Mouse (Mus musculus): ENCODE measurements around the gene Bgn. TPM values are rescaled to one million over a fixed set of nuclear protein-coding genes. Genes with fewer than 3 reads are reported as not detected.
A peak's percentile ranks its signal among the peaks of the same experiment; 100 is the strongest.

Gene Bgn
- total RNA-seq (2021): 100 to 1,000 TPM; 213 to 236 TPM
- long read RNA-seq, experiment 1, transcript Bgn-201 (8 exons, 2,419 nt): major isoform, 94 of 122 reads
- long read RNA-seq, experiment 1, partial matches to known transcripts: 24 of 122 reads
- long read RNA-seq, experiment 1, other reads (novel, unspliced or antisense): 4 of 122 reads
- long read RNA-seq, experiment 2, transcript Bgn-201 (8 exons, 2,419 nt): major isoform, 132 of 147 reads
- long read RNA-seq, experiment 2, partial matches to known transcripts: 8 of 147 reads
- long read RNA-seq, experiment 2, other reads (novel, unspliced or antisense): 7 of 147 reads

DNA sequence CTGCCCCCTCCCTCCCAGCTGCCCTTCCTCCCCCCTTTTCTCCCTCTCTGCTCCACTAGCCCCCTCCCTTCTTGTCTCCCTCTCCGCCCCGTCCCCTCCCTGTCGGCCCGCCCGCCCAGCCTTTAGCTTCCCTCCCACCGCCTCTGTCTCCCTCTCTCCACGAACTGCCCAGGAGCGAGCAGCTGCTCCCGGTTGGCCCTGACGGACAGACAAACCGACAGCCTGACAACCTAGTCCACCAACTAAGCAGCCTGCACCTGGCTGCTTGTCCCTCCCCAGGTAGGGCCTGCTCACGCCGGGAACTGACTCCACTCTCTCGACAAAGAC, at the start of gene Bgn:
Gene Bgn (plus strand): TSS at position 119 of the 327 bp plus-strand sequence.
- DNase-seq: peak; percentile 40
- intact Hi-C loops (cut with DNase I; ENCODE audit: low total_unique reads): no loop called here

DNA sequence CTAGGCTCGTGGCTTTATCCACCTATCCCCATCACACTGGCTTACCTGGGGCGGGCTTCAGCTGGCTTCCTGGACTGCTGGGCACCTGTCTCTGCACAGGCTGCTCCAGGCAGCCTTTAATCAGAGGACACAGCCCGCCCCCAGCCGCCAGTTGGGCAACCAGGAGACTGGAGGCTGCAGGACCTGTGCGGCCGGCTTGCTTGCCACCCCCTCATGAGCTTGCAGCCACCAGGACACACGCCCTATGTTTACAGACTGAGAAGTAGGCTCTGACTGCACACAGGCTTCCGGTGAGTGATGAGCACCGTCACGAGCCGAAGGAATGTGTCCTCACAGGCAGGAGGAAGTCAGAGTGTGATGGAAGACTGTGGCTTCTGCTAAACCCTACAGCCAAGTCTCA, 48.1 kb upstream of the Bgn start, which contains the start of gene Trex2:
Gene Trex2 (minus strand): TSS at position 93 of the 400 bp plus-strand sequence.
- DNase-seq: no peak
- intact Hi-C loops (cut with DNase I; ENCODE audit: low total_unique reads): loop anchor here (10.0 kb wide), 1 partner anchor 120 kb away; no protein-coding TSS in a partner anchor

DNA sequence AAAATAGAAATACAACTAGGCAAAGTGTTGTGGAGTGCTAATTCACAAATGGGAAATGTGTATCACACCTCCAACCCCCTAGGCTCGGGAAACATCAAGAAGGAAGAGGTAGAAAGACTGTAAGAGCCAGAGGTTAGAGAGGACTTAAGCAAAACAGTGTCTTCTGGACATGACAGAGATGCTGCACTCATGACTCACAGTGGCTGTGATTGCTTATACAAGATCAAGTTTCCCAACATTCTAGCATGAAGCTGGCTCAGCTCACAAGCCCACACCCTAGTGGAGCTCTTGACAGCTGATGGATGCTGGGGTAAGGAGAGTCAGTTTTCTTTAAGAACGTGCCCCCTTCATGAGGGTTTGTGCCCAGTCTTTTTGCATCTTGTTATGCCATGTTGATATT, 42.0 kb upstream of the Bgn start:
- DNase-seq: no peak
- intact Hi-C loops (cut with DNase I; ENCODE audit: low total_unique reads): no loop called here

DNA sequence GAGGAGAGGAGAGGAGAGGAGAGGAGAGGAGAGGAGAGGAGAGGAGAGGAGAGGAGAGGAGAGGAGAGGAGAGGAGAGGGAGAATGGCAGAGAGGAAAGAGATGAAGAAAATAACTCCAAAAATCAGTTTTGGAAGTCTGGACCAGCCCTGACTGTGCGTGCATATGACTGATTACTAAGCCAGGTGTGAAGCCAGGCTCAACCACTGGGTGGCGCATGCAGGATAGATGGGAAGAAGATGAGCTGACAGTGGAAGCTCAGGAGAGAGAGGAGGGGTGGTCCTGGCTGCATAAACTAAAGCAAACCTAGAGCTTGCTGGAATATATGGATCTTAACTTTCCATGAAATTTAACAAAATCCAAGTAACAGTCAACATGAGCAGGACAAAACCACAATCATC, 31.5 kb upstream of the Bgn start:
- intact Hi-C loops (cut with DNase I; ENCODE audit: low total_unique reads): no loop called here
- peak; percentile 64 for DNase-seq

DNA sequence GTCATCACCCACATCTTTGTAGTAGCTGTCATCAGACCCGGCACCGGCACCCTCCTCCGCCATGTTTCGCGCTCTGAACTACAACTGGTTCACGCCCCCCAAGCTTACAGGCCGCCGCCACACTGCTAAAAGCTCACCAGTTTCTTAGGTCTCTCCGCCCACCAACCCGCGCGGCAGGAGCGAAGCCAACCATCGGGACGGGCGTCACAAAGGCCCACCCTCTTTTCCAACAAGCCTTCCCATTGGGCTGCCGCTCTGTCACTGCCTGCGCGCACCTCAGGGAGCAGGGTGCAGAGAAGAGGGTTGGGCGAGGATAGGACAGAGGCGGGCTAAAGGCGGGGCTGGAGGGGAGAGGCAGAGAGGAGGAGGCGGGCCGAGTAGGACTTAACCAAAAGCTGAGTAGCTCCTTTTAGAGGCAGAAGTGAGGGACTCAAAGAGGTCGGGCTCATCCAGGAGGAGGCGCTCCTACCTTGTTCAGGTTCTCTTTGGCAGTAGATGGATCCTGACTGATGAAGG, 24.5 kb upstream of the Bgn start, which contains the start of gene Haus7:
Gene Haus7 (minus strand): TSS at position 168 of the 516 bp plus-strand sequence.
- intact Hi-C loops (cut with DNase I; ENCODE audit: low total_unique reads): loop anchor here (5.0 kb wide), 1 partner anchor 33 kb away; no protein-coding TSS in a partner anchor
- peak; percentile 92 for DNase-seq

DNA sequence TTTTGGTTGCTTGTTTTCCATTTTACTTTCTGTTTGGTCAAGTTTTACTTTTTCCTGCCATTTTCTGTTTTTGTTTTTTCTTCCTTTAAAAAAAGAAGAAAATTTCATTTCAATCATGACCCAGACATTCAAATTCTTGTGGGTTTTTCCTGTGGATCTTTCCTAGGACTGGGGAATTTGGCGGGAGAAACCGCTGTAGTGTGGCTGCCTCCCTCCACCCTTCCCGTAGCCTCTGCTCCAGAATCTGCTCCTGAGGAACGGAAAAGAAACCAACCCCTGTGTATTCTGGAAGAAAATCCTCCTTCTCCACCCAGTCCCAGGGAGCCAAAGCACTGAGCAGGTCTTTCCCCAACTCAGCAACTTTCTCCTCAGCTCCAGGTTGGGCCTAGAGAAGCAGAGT, 22.6 kb upstream of the Bgn start:
- no peak for DNase-seq
- intact Hi-C loops (cut with DNase I; ENCODE audit: low total_unique reads): no loop called here

DNA sequence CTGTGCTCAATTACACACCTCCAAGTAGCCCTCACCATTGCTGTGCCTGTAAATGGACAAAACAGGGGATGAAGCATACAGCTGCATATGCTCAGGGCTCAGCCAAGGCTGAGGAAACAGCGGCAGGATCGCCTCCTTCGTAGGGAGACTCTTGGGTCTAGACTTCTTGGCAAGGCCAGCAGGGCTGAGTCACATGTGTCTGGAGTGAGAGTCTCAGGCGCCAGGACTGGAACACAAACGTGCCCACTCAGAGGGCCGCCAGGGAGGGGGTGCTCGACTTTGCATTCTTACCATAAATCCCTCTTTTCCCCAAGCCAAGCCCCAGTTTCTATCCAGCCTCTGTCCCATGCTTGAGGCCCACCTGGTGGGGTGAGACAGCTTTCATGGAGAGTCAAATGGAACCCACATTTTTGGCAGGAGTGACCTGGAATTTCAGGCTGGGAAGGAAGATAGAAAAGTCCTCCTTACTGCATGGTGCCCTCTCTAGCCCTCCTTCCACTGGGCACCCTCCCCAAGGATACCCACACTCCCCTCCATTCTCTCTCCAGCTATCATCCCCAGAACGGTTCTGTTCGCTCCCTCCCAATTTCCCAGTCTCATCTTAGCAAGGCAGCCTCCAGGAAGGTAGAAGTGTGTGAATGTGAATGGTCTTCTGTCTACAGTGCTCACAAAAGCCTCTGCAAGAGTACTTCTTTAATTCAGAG, 17.8 kb upstream of the Bgn start:
- intact Hi-C loops (cut with DNase I; ENCODE audit: low total_unique reads): no loop called here
- DNase-seq: peak; percentile 62

DNA sequence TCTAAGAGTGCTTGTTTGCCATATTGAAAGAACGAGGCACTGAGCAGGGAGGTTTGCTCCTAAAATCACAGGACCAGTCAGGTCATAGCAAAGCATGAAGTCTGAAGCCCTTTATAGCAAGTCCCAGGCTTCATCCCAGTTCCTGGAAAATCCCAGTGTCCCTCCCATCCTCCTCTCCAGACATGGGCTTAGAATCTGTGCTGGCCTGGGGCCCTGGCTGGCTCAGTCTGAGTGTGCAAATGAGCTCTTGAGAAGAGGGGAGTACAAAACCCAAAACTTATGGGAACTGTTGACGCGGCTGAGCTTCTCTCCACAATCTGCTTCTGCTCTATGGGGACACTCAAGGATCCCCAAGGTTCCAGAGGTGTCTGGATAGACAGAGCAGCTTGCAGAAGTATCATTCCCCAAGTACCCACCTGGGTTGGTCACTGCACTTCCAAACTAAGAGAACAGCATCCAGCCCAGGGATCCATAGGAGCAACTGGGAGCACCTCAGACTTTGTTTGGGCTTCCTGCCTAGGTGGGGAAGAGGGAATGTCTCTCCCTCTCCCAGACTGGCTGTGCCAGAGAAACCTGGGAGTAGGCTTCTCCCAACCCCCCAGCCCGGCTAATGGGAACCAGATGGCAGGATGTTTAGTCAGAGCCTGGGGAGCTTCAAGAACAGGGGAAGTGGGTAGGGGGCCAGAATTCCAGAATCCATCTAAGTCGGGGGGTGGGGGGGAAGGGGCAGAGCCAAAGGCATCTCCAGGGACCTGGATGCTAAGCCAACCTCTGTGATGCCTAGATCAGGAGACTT, 15.8 kb upstream of the Bgn start:
- DNase-seq: peak; percentile 60
- intact Hi-C loops (cut with DNase I; ENCODE audit: low total_unique reads): no loop called here

DNA sequence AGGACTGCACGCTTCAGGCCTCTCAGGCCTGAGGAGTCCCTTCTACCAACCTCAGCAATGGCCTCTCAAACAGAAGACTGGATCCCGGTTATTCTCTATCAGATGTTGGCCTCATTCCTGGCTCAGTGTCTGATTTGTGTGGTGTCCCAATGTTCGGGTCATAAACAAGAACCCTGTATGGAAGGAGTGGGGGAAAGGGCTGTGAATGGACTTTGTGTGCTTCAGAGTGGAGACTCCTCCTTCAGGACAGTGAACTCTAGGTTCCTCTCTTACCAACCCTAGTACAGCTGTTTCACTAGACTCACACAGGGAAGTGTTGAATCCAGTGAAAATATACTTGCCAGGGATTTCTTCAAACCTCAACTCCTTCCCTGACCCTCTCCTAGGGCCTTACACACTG, 15.1 kb upstream of the Bgn start:
- no peak for DNase-seq
- intact Hi-C loops (cut with DNase I; ENCODE audit: low total_unique reads): no loop called here

DNA sequence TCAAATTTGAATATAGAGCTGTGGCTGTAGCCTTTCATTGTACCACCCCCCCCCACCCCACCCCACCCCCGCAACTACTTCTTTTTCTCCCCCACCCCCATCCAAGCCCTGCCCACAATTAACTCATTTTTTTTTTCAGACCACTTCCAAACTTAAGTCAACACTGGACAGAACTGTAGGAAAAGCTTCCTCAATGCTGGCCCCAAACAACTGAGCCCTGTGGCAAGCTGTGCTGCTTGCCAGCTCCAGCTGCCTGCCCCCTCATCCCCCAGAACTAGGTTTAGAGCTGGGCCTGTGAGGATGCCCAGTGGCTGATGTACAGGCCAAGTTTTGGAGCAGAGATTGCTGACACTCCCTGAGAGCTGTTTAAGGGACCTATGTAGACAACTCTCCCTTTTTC, 14.7 kb upstream of the Bgn start:
- intact Hi-C loops (cut with DNase I; ENCODE audit: low total_unique reads): no loop called here
- DNase-seq: no peak

DNA sequence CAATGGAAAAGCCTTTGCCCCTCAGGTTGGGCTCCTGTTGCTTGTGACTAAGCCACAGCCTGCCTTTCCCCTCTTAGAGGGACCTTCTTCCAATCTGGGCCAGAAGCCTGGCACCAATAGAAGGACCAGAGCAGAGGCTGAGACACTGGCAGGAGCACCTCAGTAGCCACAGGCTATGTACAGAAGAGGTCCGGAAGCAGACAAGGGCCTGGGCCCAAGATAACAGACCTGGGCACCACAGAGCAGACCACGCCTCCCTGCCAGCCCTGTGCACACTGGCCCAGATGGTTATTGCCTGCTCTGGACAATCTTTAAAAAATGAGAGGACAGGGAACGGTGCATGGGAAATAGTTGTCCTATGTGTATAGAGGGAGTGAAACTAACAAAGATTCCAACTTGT, 11.6 kb upstream of the Bgn start:
- DNase-seq: no peak
- intact Hi-C loops (cut with DNase I; ENCODE audit: low total_unique reads): no loop called here

DNA sequence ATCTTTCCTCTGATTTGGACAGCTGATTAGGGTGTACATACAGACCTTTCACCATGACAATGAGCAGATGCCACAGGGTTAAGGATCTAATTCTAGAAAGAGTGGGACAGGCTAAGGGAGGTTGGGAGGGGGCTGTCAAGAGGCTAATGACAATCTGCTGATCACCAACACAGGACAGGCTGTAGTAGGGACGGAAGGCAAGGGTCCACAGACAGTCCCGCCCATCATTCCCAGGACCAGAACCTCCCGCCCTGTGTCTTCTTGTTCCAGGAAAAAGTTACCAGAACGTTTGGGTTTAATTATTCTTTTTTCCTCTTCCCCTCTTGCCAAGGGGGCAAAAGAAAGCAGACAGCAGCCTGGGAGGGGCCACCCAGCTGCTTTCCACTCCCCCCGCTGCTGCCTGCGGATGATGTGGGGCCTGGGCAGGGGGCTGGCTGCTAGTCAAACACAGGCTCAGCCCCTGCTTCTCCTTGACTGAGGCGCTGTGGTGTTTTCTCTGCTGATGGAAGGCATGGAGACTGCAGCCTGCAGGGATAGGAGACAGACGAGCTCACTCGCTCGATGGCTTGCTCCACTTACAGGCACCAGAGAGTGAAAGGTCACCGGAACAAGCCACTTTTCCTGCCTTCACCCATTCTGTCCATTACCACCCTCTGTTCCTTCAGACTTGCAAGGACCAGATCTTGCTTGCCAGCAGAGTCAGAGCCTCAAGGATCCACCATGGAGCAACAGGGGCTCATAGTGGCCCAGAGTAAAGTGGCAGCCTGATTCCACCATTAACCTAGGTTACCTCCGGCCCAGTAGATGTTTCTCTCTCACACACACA, 8.8 kb upstream of the Bgn start:
- intact Hi-C loops (cut with DNase I; ENCODE audit: low total_unique reads): no loop called here
- peak; percentile 49 for DNase-seq

DNA sequence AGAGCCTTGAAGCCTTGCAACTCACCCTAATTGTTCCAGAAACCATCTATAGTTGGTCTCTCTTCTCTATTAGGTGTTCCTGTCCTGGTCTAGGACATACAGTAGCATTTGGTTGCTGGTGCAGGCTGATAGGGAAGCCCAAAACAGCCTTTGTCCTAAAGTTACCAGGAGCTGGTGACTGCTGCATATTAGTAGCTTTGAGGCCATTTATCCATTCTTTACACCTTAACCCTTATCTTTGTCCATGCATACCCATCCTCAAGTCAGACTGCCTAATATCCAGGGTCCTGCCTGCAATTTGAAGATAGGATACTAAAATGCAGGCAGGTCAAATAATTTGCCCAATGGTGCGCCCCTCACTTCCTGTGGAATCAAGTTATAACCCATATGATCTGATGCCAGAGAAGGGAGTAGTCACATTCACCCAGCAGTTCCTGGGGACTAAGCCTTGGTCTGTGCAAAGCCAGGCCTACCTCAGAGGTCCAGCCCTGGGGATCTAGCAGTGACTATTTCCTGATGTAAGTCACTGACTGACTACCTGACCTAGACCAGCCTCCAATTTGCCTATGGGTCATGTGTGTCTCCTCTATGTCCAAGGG, 7.6 kb upstream of the Bgn start:
- no peak for DNase-seq
- intact Hi-C loops (cut with DNase I; ENCODE audit: low total_unique reads): no loop called here

DNA sequence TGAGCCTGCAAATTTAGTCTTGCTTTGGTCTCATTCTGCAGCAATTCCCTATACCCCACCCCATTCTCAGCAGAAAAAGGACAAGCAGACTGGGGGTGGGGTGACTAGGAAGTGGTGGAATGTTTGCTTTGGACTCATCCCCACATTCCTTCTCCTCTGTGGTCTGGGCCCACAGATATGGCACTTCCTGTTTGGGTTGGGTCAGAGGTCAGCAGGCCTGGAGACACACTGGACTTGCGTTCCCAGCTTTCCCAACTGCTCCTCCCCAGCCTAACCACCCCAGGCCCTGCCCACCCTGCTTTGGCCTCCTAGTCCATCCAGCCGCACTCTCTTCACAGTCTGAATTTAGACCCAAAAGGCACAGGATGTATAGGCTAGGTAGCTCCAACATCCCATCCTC, 6.8 kb upstream of the Bgn start:
- DNase-seq: no peak
- intact Hi-C loops (cut with DNase I; ENCODE audit: low total_unique reads): no loop called here

DNA sequence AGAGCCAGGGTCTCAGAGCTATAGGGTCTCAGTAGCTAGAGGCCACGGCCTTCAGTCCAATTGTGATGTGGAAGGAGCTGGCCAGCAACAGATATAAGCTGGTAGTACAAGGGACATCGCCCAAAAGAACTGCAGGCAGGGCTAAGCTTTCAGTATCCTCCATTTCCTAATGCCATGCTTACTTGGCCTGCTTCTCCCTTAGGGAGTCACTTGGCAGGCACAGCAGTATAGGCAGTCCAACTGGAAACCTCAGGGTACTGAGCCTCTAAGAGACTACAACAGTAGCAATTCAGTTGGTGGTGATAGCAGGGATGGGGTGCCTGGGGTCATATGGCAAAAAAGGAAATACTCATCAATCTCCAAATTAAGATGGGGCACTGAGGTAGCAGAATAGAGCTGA, 5.9 kb upstream of the Bgn start:
- no peak for DNase-seq
- intact Hi-C loops (cut with DNase I; ENCODE audit: low total_unique reads): no loop called here

DNA sequence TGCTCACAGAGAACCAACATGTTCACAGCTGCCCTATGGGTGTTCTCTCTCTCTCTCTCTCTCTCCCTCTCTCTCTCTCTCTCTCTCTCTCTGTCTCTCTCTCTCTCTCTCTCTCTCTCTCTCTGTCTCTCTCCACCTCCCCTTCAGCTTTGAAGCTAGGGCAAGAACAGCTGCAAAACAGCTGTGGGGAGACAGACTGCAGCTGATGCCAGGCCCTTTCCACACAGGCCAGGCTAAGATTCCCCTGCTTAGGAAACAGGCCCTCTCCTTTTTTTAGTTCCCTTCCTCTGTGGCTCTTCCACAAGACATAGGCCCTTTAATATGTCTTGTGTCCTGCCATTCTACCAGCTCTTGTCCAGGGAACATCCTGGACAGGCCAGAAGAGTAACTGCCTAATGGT, 3.7 kb upstream of the Bgn start:
- DNase-seq: no peak
- intact Hi-C loops (cut with DNase I; ENCODE audit: low total_unique reads): no loop called here

DNA sequence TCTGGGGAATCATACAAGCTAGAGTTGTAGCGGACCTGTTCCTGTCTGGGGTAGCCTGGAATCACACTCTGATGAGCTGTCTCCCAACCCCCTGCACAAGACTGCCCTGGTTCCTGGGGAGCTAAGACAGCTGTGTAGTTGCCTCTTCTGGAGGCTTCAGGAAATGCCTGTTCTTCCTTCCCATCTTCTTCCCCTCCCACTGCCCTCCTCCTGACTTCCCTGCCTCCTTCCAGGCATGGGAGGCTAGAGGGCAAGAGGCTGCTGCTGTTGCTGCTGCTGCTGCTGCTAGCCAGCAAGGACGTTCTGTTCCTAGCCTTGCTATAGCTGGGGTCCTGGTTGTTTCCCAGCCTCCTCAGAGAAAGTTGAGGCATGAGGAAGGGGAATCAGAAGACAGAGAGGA, 3.1 kb upstream of the Bgn start:
- intact Hi-C loops (cut with DNase I; ENCODE audit: low total_unique reads): no loop called here
- no peak for DNase-seq

DNA sequence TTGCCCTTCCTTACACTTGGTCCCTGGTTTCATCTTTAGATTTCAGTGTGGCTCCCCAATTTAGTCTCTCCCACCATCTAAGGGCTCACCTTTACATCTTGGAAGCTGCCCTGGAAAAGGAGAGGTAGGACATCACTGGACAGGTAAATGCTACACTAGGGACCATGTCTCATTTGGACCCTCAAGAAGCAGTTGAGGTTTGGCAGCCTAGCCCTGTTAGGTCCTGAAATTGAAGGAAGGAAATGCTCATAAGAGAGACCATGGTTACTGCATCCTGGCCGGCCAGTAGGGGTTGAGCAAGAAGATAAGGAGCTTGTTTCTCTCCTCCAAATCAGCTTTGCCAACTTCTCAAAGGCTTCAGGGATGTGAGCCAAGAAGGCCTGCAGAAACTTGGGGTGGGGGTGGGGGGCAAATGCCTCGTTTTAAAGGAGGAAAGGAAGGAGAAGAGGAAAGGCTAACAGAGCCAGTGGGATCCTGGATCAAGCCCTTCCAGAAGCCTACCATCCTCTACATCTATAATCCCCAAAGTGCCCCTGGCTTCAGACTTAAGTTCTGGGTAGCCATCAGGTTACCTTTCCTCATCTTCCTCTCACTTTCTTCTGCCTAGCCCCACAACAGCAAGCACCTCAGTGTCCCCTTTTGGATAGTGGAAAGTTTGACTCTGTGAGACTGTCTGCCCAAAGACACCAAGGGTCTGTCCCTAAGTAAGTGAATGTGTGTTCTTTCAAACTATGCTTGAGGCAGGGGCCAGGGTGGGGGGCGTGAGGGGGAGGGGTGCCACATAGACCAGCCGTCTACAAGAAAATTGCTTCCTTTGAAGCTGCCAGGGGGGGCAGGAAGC, 539 bp upstream of the Bgn start:
- intact Hi-C loops (cut with DNase I; ENCODE audit: low total_unique reads): no loop called here
- no peak for DNase-seq

Data from gastrocnemius, postnatal 14 days (tissue).